Mouse (Mus musculus) stomach, postnatal 0 days (tissue): ENCODE measurements at regions not wholly inside any gene's neighbourhood (a gene's known extent, or its start where the extent isn't known, plus 50 kb on each side); places are given as distances from the start of the nearest gene placed in this dataset.

Source experiments
- CTCF ChIP-seq: IDR thresholded peaks from 2 replicates; pipeline ENCODE4 v1.5.1; 2016; ENCODE audit warnings: antibody characterized with exemption, low read depth, mild to moderate bottlenecking, moderate library complexity
- EP300 ChIP-seq: optimal IDR thresholded peaks from 2 replicates; pipeline ENCODE3; 2016; ENCODE audit warnings: antibody characterized with exemption

GRCm38 (mm10) chr6:93253746-93254145 lies 310.5 kb upstream of the Adamts9 start:
- TF ChIP-seq CTCF (no peak), EP300 (no peak)
